Mouse (Mus musculus): ENCODE data around the gene Psg16. TPM values are rescaled to one million over a fixed set of nuclear protein-coding genes. Genes with fewer than 3 reads are reported as not detected.
A peak's percentile ranks its signal among the peaks of the same experiment; 100 is the strongest.
"Not testable (repeated sequence)": the region's sequence is repeated elsewhere in the genome, so short reads cannot be mapped to it uniquely, and the experiment has no call there.

Gene Psg16
- total and polyA plus RNA-seq, 3 experiments, result 0.33 to 0.58 (median 0.35) TPM

DNA sequence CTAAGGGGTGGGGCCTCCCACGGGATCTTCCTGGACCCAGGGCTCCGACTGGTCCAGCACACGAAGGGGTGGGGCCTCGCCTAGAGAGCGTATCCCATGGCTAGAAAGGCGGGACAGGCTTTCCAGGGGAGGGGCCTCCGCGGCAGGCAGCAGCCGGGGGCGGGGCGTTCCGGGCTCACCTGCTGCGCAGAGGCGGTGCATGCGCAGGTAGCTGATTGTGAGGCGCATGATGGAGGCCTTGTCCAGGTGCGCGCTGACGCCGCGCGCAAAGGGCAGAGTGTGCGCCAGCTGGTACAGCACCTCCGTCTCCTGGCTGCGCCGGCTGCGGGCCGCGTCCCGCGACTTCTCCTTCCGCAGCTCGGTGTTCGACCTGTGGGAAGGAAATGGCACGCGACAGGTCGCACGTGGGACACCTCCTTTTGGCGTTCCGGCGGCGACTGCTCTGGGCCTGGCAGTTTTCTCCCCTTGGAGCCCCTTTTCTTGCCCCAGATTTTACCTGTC lies 17.7 kb upstream of the Psg16 start:
- peak; percentile 84 for DNase-seq

DNA sequence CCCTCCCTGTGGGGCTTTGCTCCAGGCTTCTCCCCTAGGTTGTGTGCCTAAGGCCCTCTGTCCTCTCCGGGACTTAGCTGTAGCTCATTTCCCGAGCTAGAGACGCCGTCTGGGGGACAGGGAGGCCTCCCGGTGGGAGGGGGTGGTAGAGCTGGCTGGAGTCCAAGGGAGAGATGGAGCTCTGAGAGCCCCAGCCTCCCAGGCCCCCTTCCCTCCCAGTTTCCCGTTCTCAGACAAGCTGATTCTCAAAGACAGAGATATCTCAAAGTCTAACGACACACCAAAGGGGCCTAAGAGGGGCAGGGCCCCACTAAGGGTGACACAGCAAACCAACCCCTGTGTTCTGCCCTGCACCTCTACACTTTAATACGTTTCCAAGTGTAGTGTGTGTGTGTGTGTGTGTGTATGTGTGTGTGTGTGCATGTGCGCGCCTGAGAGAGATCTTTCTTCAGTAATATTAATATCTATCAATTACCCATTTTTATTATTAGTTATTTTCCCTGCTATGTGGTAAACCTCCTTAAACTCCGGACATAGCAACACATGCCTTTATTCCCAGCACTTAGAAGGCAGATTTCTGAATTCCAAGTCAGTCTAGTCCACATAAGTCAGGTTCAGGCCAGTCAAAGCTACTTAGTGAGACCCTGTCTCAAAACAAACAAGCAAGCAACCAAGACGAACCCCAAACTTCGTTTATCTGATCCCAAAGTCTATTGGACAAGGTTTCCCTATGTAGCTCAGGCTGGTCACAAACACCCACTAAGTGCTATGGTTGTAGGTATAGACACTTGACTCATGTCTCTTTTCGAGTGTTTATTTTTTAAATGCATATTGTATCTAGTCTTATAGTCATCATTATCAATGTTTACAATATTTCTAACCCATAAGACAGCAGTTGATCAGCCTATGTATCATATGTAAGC lies 17.0 kb upstream of the Psg16 start:
- DNase-seq, result no peak

DNA sequence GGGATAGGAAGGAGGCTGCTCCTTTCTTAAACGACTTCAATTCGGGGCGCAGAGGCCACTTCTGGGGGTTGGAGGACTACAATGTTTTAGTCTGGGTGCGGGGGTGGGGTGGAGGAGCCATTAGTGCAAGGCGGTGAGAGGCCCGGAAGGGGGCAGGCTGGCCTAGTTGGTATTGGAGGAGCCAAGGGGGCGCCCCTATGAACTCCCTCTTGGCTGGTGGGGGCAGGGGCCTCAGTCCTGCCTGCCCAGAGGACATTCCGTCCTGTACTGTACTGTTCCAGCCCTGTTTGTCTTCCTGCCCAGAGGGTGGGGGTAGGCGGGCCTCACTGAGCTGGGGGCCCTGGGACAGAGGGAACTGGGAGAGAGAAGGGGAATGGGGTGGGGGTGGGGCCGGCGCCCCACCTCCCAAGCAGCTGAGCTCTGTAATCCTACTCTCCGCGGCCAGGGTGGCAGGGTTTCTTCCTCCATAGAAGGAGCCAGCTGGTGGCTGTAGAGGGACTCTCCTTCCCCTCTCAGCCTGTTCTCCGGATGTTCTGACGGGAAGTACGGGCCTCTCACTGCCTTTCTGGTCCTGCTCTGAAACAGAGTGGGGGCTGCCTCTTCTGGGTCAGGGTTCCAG lies 15.7 kb upstream of the Psg16 start:
- DNase-seq, result peak; percentile 48

DNA sequence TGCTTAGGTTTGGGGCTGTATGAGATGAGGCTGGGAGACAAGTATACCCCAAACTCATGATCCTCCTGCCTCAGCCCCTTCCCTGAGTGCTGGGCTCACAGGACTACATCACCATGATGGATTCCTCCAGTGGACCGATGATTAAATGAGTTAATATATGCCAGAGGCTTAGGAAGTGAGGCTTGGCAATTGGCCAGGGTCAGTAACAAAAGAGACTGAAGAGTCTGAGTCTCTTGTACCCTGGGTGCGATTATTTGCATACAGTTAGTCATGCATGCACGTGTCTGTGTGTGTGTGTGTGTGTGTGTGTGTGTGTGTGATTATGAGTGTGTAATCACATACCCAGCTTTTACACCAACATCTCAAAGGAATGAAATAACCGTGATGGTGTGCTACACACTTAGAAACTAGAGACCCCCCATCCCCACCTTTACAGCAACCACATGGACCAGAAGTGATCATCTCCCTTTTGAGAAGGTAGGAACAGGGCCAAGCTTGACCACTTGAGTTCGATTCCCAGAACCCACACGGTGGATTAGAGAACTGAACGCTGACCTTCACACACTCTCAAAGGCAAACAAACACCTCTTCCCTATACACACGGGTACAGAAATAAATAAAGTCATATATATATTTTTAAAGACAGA lies 14.9 kb upstream of the Psg16 start:
- no peak for DNase-seq

- DNase-seq, result no peak
These were observed 14.4 kb upstream of the Psg16 start for GRCm38 (mm10) chr7:17059463-17059844.

DNA sequence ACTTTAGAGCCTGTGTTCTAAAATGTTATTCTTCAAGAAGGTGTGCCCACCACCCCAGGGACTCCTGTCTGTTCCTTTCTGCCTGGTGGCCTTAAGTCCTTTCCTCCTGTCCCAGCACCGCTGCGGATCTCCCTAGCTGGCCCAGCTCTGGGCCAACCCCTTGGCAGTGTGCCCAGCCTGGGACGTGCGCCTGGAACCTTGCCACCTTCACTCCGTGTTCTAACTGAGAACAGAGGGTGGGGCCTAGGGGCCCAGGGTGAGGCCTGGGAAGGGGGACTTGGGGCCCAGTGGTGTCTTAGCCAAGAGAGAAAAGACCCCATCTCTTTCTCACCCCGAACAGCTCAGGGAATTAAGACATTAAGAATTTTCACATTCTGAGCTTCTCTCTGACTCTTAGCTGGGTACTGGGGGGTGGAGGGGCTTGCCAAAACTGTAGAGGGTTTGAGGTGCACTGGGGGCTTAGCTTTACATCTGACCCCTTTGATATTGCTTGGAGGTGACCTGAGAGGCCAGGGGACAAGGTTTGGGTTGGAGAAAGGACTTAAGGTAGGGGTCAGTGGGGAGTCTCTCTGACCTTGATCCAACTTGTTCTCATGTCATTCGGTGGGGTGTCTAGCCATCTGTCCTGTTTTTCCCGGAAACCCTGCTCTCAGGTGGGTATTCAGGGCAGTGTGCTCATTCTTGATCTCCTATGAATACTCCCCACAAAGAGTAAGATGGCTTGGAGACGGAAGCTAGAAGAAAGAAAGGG lies 13.6 kb upstream of the Psg16 start:
- DNase-seq, result peak; percentile 95

DNA sequence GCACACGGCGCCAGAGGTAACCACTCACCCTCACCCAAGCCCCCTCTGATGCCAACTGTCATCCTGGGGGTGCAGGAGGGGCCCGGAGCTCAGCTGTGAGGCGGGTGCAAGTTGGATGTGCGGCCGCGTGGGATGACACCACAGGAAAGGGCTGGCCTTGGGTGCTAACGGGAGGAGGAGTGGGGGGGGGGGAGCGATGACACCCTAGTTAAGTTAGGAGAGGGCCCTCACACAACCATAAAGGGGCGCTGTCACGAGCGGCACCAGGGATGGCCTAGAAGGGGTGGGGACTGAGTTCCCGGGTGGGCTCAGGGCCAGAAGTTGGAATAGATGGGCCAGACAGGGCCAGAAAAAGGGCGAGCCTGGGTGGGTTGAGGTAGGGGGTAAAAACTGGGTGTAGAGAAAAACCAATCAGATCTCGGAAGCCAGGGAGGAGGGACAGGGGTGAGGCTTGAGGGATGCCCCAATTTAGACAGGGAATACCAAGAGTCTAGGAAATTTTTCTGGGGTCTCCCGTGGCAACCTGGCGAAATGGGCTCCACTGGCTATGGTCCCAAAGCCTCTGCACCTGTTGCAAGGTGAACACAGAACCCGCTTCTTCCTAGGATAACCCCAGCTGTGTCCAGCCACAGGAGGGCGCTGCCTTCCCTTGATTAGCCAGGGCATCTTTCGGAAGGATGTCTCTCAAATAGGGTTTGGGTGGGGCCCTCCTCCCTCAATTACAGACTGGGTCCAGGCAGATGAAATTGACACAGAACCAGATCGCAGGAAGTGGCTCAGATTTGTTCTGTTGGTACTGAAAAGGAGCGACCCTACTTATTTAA lies 12.8 kb upstream of the Psg16 start:
- peak; percentile 34 for DNase-seq

GRCm38 (mm10) chr7:17062389-17062788 lies 11.5 kb upstream of the Psg16 start, which contains the start of gene Hif3a:
TSS of gene Hif3a (minus strand) at chr7:17062427.
- DNase-seq, result peak; percentile 25

DNA sequence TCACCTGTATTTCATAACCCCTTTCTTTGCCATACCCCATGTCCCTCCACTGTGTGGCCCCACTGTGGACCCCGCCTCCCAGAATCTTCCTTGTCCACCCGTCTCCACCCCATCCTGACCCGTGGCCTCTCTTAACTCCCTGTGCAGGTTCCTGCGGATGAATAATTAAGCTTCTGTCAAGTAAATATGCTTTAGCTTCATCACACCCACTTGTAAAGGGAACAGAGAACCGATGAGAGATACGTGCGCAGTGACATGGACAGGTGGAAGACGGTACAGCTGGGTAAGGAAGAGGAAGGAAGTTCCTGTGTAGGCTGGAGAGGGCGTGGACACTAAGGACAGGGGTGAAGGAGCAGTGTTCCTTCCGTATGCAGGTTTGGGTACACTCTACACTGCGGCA lies 11.0 kb upstream of the Psg16 start:
- DNase-seq, result no peak

- no peak for DNase-seq
These were observed 8.2 kb upstream of the Psg16 start for GRCm38 (mm10) chr7:17065620-17066019.

- peak; percentile 70 for DNase-seq
These were observed 7.4 kb upstream of the Psg16 start for GRCm38 (mm10) chr7:17066412-17066811.

DNA sequence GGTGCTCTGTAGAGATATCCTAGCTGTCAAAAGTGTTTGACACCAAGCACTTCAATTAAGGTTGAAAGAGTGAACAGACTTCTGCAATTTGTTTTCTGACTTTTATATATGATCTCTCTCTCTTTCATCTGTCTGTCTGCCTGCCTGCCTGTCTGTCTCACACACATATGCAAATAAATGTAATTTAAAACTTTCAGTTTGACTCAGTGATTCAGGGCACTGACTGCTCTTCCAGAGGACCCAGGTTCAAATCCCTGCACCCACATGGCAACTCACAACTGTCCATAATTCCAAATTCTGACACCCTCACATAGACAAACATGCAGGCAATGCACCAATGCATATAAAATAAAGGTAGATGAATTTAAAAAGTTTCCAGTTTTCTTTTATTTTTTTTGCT lies 6.8 kb upstream of the Psg16 start:
- no peak for DNase-seq

DNA sequence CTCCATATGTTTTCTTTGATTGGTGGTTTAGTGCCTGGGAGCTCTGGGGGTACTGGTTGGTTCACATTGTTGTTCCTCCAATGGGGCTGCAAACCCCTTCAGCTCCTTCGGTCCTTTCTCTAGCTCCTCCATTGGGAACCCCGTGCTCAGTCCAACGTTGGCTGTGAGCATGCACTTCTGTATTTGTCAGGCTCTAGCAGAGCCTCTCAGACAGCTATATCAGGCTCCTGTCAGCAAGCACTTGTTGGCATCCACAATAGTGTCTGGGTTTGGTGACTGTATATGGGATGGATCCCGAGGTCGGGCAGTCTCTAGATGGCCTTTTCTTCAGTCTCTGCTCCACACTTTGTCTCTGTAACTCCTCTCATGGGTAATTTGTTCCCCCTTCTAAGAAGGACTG lies 6.2 kb upstream of the Psg16 start:
- DNase-seq, result not testable (repeated sequence)

GRCm38 (mm10) chr7:17073513-17073903 lies 332 bp upstream of the Psg16 start:
- DNase-seq, result no peak

- peak; percentile 33 for DNase-seq
These were observed 2.7 kb downstream of the Psg16 start for GRCm38 (mm10) chr7:17076542-17076941.

- DNase-seq, result no peak
These were observed 4.3 kb downstream of the Psg16 start for GRCm38 (mm10) chr7:17078076-17078654.

DNA sequence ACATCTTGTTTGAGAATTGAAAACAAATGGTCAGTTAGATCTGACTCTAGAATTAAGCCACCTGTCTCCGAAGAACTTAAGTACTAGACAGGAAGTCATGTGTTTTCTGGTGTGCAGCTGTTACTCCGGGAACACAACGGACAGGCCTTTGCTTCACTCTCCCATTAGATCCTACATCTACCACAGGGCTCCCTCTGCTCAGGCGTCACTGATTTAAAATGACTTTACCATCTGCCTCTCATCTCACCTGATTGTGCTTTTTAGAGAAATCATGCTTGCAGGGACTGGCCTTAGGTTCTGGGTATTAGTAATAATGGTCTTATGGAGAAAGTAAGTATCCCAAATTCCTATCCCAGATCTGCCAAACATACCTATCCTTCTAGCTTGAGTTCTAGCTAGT lies 8.9 kb downstream of the Psg16 start:
- no peak for DNase-seq

DNA sequence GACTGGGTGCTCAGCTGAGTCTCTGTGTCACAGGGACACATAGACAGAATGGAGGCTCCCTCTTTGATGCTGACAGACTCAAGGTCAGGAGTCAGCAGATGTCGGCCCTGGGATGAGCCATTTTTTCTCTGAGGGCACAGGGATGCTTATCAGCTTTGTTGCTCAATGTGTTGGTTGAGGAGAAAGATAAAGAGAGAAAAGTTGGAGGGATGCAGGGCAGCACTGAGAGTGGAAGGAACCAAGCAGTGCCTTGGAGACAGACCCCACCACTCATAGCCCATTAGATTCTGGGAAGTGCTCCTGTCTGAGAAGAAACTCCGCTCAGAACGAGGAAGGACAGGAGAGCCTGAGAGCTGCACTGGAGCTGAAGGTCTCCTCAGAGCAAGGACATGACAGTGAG lies 13.9 kb downstream of the Psg16 start:
- DNase-seq, result peak; percentile 53

DNA sequence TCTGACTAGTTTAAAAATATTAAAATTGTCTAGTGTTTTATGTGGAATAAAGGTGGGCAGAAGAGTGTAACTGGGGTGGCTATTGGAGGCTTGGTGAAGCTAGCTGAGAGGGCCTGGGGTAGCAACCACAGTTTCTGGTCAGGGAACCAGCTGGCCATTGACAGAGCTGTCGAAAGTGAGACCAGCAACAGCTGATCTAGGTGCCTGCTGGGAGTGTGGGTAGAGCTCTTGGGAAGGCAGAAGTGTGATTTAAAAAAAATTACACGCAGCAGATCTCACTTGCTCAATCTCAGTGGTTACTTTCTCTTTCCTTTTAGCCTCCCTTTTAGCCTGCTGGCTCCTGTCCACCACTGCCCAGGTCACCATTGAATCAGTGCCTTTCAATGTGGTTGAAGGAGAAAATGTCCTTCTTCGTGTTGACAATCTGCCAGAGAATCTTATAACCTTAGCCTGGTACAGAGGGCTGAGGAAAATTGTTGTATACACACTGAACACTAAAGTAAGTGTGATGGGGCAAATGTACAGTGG lies 16.3 kb downstream of the Psg16 start:
- DNase-seq, result peak; percentile 47

DNA sequence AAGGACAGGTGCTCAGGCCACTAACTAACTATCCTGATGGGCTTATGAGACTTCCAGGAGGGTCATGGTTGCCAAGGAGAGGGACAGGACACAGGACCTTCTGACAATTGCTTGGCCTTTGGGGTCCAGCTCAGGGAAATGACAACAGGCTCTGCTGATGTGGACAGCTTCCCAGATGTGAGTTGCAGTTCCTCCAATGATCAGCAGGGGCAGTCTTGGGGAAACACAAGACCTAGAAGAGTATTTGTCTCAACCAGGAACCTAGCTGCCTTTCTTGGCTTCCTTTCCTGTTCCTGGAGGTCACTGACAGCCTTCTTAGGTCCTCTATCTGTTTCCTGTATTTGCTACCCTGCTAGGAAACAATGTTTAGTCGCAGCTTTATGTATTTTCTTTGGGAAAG lies 17.4 kb downstream of the Psg16 start:
- peak; percentile 15 for DNase-seq
